Mouse (Mus musculus) CH12.LX (cell line): Measurements from ENCODE around the gene Gm6803.
"Not testable (repeated sequence)": the region's sequence is repeated elsewhere in the genome, so short reads cannot be mapped to it uniquely, and the experiment has no call there.

Experiments
- CTCF ChIP-seq, 2 experiments: IDR thresholded peaks in 1 of 2; conservative IDR thresholded peaks in 1 of 2; 2 replicates each; pipeline ENCODE4 v1.5.1; 2011 to 2012; ENCODE audit warnings: low read depth in 2 of 2, low read length in 2 of 2, improper control_type of control experiment in 1 of 2, inconsistent platforms in 1 of 2, mild to moderate bottlenecking in 1 of 2, moderate library complexity in 1 of 2
- E2F4 ChIP-seq: IDR thresholded peaks from 2 replicates; pipeline ENCODE4 v1.6.1; 2011; ENCODE audit warnings: low read depth, low read length, improper control_type of control experiment; ENCODE audit not compliant: insufficient replicate concordance
- ELF1 ChIP-seq: IDR thresholded peaks from 2 replicates; pipeline ENCODE4 v1.6.1; 2014; ENCODE audit warnings: low read depth, mild to moderate bottlenecking, inconsistent platforms, low read length, improper control_type of control experiment
- EP300 ChIP-seq: IDR thresholded peaks from 2 replicates; pipeline ENCODE4 v1.6.1; 2011; ENCODE audit warnings: low read length, improper control_type of control experiment
- KAT2A ChIP-seq: IDR thresholded peaks from 2 replicates; pipeline ENCODE4 v1.6.1; 2012; ENCODE audit warnings: low read length, improper control_type of control experiment, inconsistent platforms; ENCODE audit not compliant: insufficient replicate concordance
- MAX ChIP-seq: IDR thresholded peaks from 2 replicates; pipeline ENCODE4 v1.6.1; 2011; ENCODE audit warnings: low read length, improper control_type of control experiment
- NRF1 ChIP-seq: IDR thresholded peaks from 2 replicates; pipeline ENCODE4 v1.6.1; 2014; ENCODE audit warnings: low read depth, mild to moderate bottlenecking, inconsistent platforms, low read length, improper control_type of control experiment, moderate library complexity
- POLR2A ChIP-seq: IDR thresholded peaks from 2 replicates; pipeline ENCODE4 v1.6.1; 2011; ENCODE audit warnings: low read depth, mild to moderate bottlenecking, improper control_type of control experiment, low read length
- POLR2AphosphoS2 ChIP-seq: IDR thresholded peaks from 2 replicates; pipeline ENCODE4 v1.6.1; 2011; ENCODE audit warnings: low read depth, low read length, improper control_type of control experiment
- SMC3 ChIP-seq: IDR thresholded peaks from 2 replicates; pipeline ENCODE4 v1.6.1; 2011; ENCODE audit warnings: low read depth, low read length, improper control_type of control experiment
- TBP ChIP-seq: conservative IDR thresholded peaks from 2 replicates; pipeline ENCODE4 v1.6.1; 2011; ENCODE audit warnings: low read depth, low read length, improper control_type of control experiment
- USF1 ChIP-seq: IDR thresholded peaks from 2 replicates; pipeline ENCODE4 v1.6.1; 2014; ENCODE audit warnings: low read depth, mild to moderate bottlenecking, inconsistent platforms, low read length, improper control_type of control experiment
- USF2 ChIP-seq: conservative IDR thresholded peaks from 2 replicates; pipeline ENCODE4 v1.6.1; 2011; ENCODE audit warnings: low read depth, low read length, improper control_type of control experiment

GRCm38 (mm10) chr12:88039062-88039461, 20.5 kb upstream of the Gm6803 start:
- TF ChIP-seq USF1; CTCF (conservative IDR thresholded peaks at IDR 0.05 in 1 of 2, IDR thresholded peaks at IDR 0.05 in 1 of 2; ENCODE audit: low read depth in 2 of 2, low read length in 2 of 2); POLR2AphosphoS2; SMC3; POLR2A; E2F4; USF2; MAX; KAT2A; NRF1; ELF1; EP300; TBP: not testable (repeated sequence)
